Mouse (Mus musculus): ENCODE data around the gene Them4. TPM values are rescaled to one million over a fixed set of nuclear protein-coding genes. Genes with fewer than 3 reads are reported as not detected.
A peak's percentile ranks its signal among the peaks of the same experiment; 100 is the strongest.

Them4 gene
- total RNA-seq, 2 experiments from 2014 or later, result 5.5 to 7.4 TPM

DNA sequence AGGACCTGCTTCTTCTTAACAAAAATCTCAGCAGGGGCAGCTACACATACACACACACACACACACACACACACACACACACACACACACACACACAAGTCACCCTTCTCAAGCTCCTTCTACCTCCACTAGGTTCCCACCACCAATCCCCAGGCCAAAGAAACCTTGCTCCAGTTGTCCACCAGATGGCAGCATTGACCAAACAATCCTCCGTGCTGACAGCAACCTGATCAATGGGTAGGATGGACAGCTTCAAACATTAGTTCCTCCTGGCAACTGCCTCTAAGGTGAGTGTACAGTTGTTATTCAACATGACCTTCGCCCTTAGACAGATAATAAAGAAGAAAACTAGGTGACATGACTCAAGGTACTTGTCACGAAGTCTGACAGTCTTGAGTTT lies 56.9 kb downstream of the Them4 start:
- peak; percentile 84 for ATAC-seq (replicated peaks; ENCODE audit: poor library complexity, severe bottlenecking)

DNA sequence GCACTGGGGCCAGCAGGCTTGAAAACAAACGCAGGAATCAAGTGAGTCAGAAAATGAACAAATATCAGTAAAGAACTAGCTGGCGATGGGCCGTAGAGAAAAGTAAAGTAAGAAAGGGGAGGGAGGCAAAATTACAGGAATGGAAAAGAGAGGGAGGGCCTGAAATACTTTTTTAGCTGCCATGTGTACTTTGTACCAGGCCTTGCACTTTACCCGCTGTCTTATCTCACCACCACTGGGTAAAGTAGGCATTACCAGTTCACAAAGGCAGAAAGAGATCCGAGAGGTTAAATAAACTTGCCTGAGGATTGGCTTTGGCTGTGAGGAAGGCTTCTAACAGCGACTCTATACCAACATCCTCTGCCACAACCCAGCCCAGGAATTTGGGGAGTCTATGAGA lies 57.6 kb downstream of the Them4 start:
- ATAC-seq (replicated peaks; ENCODE audit: poor library complexity, severe bottlenecking), result no peak

DNA sequence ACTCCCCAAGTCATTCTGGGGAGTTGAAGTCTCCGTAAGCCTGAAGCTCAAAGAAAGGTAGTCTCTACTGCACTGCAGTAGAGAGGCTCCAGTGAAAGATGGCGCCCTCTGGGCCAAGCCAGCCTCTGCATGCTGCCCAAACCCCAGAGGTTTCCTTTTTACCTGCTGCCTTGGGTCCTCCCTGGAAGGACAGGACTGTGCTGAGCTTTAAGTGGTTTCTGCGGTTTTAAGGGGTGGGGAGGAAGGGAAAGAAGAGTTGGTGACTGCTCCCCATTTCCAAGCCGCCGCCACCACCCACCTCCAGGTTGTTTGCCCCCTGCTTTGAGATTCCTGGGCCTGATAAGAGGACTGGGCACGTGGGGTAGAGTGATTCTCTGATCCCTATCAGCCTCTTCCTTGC lies 58.7 kb downstream of the Them4 start:
- ATAC-seq (replicated peaks; ENCODE audit: poor library complexity, severe bottlenecking), result no peak

DNA sequence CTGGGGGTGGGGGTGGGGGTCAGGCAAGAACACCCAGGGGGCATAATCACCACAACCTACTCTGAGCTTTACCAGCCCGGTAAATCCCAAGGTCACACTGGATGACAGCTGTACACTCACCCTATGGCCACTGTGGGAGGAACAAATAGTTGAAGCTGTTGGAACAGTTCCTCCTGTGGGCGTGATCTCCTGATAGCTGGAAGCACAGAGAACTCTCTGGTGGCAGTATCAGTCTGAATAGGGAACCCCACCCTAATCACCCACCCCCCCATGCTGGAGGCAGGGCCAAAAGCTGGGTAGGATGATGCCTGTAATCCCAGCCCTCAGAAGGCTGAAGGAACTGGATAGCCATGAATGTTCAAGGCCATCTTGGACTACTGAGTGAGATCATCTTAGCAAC lies 59.8 kb downstream of the Them4 start:
- ATAC-seq (replicated peaks; ENCODE audit: poor library complexity, severe bottlenecking), result no peak

DNA sequence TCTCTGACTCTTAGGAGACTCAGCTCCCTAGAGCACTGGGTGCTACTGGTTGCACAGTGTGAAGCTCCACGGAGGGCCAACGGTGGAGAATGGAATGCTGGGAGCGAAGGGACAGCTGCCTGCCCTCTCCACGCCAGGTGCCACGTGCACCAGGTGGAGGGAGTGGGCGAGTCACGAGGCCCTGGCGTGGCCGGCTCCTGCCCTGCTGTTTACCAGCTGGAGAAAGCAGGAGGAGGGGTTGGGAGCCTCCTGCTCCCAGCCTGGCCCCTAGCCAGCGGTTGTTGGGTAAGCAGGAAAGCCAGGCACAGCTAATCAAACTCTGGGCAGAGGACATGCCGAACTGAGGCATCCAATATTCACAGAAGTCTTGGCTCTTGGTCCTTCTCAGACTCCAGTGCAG lies 61.7 kb downstream of the Them4 start:
- no peak for ATAC-seq (replicated peaks; ENCODE audit: poor library complexity, severe bottlenecking)

- no peak for ATAC-seq (replicated peaks; ENCODE audit: poor library complexity, severe bottlenecking)
Measured at GRCm38 (mm10) chr3:94372038-94372437, 62.1 kb downstream of the Them4 start.

- no peak for ATAC-seq (replicated peaks; ENCODE audit: poor library complexity, severe bottlenecking)
Measured at GRCm38 (mm10) chr3:94372641-94373040, 62.8 kb downstream of the Them4 start, which contains the start of gene Rorc. Rorc (plus strand) TSS chr3:94372794.

DNA sequence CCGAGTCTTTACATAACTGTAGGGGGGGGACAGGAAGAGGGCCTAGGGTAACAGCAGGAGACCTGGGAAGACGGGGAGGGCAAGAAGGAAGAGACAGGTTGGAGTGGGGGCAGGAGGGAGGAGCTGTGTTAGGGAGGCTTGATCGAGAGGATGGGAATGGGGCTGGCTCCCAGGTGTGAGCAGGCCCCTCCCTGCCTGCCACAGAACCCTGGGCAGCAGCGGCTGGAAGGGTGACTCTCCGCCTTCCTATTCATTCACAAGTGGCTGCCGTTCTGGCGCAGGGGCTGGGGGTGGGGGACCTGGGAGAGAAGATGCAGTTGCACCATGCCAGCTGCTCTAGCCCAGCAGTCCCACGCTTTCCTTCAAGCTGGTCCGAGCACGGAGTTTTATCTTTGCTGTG lies 63.2 kb downstream of the Them4 start:
- no peak for ATAC-seq (replicated peaks; ENCODE audit: poor library complexity, severe bottlenecking)

- ATAC-seq (replicated peaks; ENCODE audit: poor library complexity, severe bottlenecking), result 0 out of 2 replicates have a peak, but pooled peaks have one; percentile 12
Measured at GRCm38 (mm10) chr3:94373597-94374011, 63.7 kb downstream of the Them4 start.

DNA sequence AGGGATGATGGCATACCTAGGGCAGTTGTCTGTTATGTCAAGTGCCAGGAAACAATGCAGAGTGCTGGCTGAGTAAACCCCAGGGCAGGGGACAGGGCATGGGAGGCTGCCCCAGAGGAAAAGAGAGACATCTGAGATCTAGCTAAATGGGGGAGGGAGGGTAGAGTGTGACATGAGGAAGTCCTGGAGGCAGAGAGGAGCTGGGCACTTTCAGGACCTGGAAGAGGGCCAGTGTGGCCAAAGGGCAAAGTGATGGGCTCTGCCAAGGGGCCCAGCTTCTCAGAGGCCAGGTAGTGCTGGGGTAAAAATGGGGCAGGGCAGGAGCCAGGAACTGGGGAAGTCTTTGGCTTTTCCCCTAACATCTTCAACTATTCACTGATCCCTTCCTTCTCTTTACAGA lies 64.7 kb downstream of the Them4 start:
- no peak for ATAC-seq (replicated peaks; ENCODE audit: poor library complexity, severe bottlenecking)

- peak; percentile 65 for ATAC-seq (replicated peaks; ENCODE audit: poor library complexity, severe bottlenecking)
Measured at GRCm38 (mm10) chr3:94375146-94375545, 65.3 kb downstream of the Them4 start.

- no peak for ATAC-seq (replicated peaks; ENCODE audit: poor library complexity, severe bottlenecking)
Measured at GRCm38 (mm10) chr3:94375861-94376260, 66.0 kb downstream of the Them4 start.

- no peak for ATAC-seq (replicated peaks; ENCODE audit: poor library complexity, severe bottlenecking)
Measured at GRCm38 (mm10) chr3:94377028-94377923, 67.4 kb downstream of the Them4 start.

- ATAC-seq (replicated peaks; ENCODE audit: poor library complexity, severe bottlenecking), result no peak
Measured at GRCm38 (mm10) chr3:94379831-94380510, 70.1 kb downstream of the Them4 start.

Other genes starting within 250 kb of the Them4 start
- not detected in 2 replicates for gene Gm10697, start 237.4 kb upstream of the Them4 start, total RNA-seq (2014; fragmentation: Nextera tagmentation)
- not detected in 2 replicates for gene Gm10697, start 237.4 kb upstream of the Them4 start, total RNA-seq (2017)
- not detected in 2 replicates for gene Gm10696, start 131.9 kb upstream of the Them4 start, total RNA-seq (2014; fragmentation: Nextera tagmentation)
- gene Gm10696, start 131.9 kb upstream of the Them4 start, total RNA-seq (2017), result not detected in 2 replicates
- gene Gm5286, start 113.4 kb upstream of the Them4 start, total RNA-seq (2014; fragmentation: Nextera tagmentation), result not detected in 2 replicates
- not detected in 2 replicates for gene Gm5286, start 113.4 kb upstream of the Them4 start, total RNA-seq (2017)
- not detected in 2 replicates for gene Gm4778, start 46.1 kb upstream of the Them4 start, total RNA-seq (2014; fragmentation: Nextera tagmentation)
- not detected in 2 replicates for gene Gm4778, start 46.1 kb upstream of the Them4 start, total RNA-seq (2017)
- gene Them5, start 32.0 kb downstream of the Them4 start, total RNA-seq (2014; fragmentation: Nextera tagmentation), result not detected in 2 replicates
- not detected in 2 replicates for gene Them5, start 32.0 kb downstream of the Them4 start, total RNA-seq (2017)
- not detected in 2 replicates for gene C2cd4d, start 52.3 kb downstream of the Them4 start, total RNA-seq (2014; fragmentation: Nextera tagmentation)
- not detected in 2 replicates for gene C2cd4d, start 52.3 kb downstream of the Them4 start, total RNA-seq (2017)
- gene Rorc, start 62.7 kb downstream of the Them4 start, total RNA-seq (2014; fragmentation: Nextera tagmentation), result not detected in 2 replicates
- 0.13 TPM in 1 of 2 replicates, not detected in the other for gene Rorc, start 62.7 kb downstream of the Them4 start, total RNA-seq (2017)
- gene Lingo4, start 88.4 kb downstream of the Them4 start, total RNA-seq (2014; fragmentation: Nextera tagmentation), result not detected in 2 replicates
- not detected in 2 replicates for gene Lingo4, start 88.4 kb downstream of the Them4 start, total RNA-seq (2017)
- 4.5 TPM in 2 replicates for gene Tdrkh, start 103.2 kb downstream of the Them4 start, total RNA-seq (2014; fragmentation: Nextera tagmentation)
- gene Tdrkh, start 103.2 kb downstream of the Them4 start, total RNA-seq (2017), result 5.7 and 6.1 TPM in 2 replicates
- 32.5 and 49.1 TPM in 2 replicates for gene Mrpl9, start 133.2 kb downstream of the Them4 start, total RNA-seq (2014; fragmentation: Nextera tagmentation)
- gene Mrpl9, start 133.2 kb downstream of the Them4 start, total RNA-seq (2017), result 56.3 and 60.6 TPM in 2 replicates
- not detected in 2 replicates for gene Oaz3, start 133.8 kb downstream of the Them4 start, total RNA-seq (2014; fragmentation: Nextera tagmentation)
- 6.9 TPM in 1 of 2 replicates, not detected in the other for gene Oaz3, start 133.8 kb downstream of the Them4 start, total RNA-seq (2017)
- gene Celf3, start 168.2 kb downstream of the Them4 start, total RNA-seq (2014; fragmentation: Nextera tagmentation), result not detected in 2 replicates
- not detected in 2 replicates for gene Celf3, start 168.2 kb downstream of the Them4 start, total RNA-seq (2017)
- gene Riiad1, start 170.3 kb downstream of the Them4 start, total RNA-seq (2014; fragmentation: Nextera tagmentation), result not detected in 2 replicates
- not detected in 2 replicates for gene Riiad1, start 170.3 kb downstream of the Them4 start, total RNA-seq (2017)